Mouse (Mus musculus): ENCODE results near the gene AI837181.
"Not testable (repeated sequence)": the region's sequence is repeated elsewhere in the genome, so short reads cannot be mapped to it uniquely, and the experiment has no call there.

AI837181 gene

GRCm38 (mm10) chr19:5424782-5425741, at the start of gene AI837181, which contains the start of gene Drap1:
Gene AI837181 (plus strand): TSS chr19:5425144.
Gene Drap1 (minus strand): TSS chr19:5424979.
- DNase-seq, result peak; percentile 90

- DNase-seq, result no peak
These were observed 47.5 kb upstream of the AI837181 start for GRCm38 (mm10) chr19:5377446-5377845.

- no peak for DNase-seq
These were observed 41.6 kb upstream of the AI837181 start for GRCm38 (mm10) chr19:5383326-5383725.

- no peak for DNase-seq
These were observed 40.2 kb upstream of the AI837181 start for GRCm38 (mm10) chr19:5384715-5385114.

GRCm38 (mm10) chr19:5388011-5388441, 36.9 kb upstream of the AI837181 start:
- no peak for DNase-seq

- DNase-seq, result peak; percentile 97
These were observed 36.2 kb upstream of the AI837181 start, which contains the start of gene Sart1 for GRCm38 (mm10) chr19:5388588-5389242. Gene Sart1 (minus strand): TSS chr19:5388703.

- peak; percentile 37 for DNase-seq
These were observed 35.3 kb upstream of the AI837181 start for GRCm38 (mm10) chr19:5389647-5390046.

- DNase-seq, result no peak
These were observed 34.5 kb upstream of the AI837181 start for GRCm38 (mm10) chr19:5390416-5390815.

GRCm38 (mm10) chr19:5392892-5393291, 32.1 kb upstream of the AI837181 start:
- peak; percentile 81 for DNase-seq

GRCm38 (mm10) chr19:5394168-5394567, 30.8 kb upstream of the AI837181 start:
- DNase-seq, result no peak

GRCm38 (mm10) chr19:5395371-5395770, 29.6 kb upstream of the AI837181 start:
- no peak for DNase-seq

- not testable (repeated sequence) for DNase-seq
These were observed 23.9 kb upstream of the AI837181 start for GRCm38 (mm10) chr19:5401073-5401472.

GRCm38 (mm10) chr19:5402293-5402692, 22.7 kb upstream of the AI837181 start, which contains the start of gene Tsga10ip:
Gene Tsga10ip (minus strand): TSS chr19:5402526.
- DNase-seq, result no peak

GRCm38 (mm10) chr19:5405924-5406323, 19.0 kb upstream of the AI837181 start:
- no peak for DNase-seq

GRCm38 (mm10) chr19:5406531-5407126, 18.3 kb upstream of the AI837181 start:
- DNase-seq, result peak; percentile 79

GRCm38 (mm10) chr19:5407133-5407532, 17.8 kb upstream of the AI837181 start:
- peak; percentile 78 for DNase-seq

- peak; percentile 67 for DNase-seq
These were observed 16.6 kb upstream of the AI837181 start for GRCm38 (mm10) chr19:5408057-5409001.

GRCm38 (mm10) chr19:5409068-5409467, 15.9 kb upstream of the AI837181 start:
- DNase-seq, result no peak

GRCm38 (mm10) chr19:5410641-5411040, 14.3 kb upstream of the AI837181 start:
- DNase-seq, result no peak

- DNase-seq, result no peak
These were observed 13.0 kb upstream of the AI837181 start for GRCm38 (mm10) chr19:5411961-5412360.

- DNase-seq, result no peak
These were observed 11.1 kb upstream of the AI837181 start for GRCm38 (mm10) chr19:5413840-5414239.

GRCm38 (mm10) chr19:5414534-5414957, 10.4 kb upstream of the AI837181 start:
- peak; percentile 58 for DNase-seq
